Mouse (Mus musculus) ovary, adult 2 months (tissue): ENCODE measurements around the gene Tomm20l. TPM values are rescaled to one million over a fixed set of nuclear protein-coding genes. Genes with fewer than 3 reads are reported as not detected.

Experiments used
- polyA plus RNA-seq: library from polyadenylated mRNA; depleted of rRNA; stranded (reverse); fragments of >200 nt; gene quantifications from 2 replicates; pipeline ENCODE4 v1.2.3, GENCODE M21; 2012; rRNA removed

The Tomm20l gene
- polyA plus RNA-seq, result not detected in 2 replicates

GRCm38 (mm10) chr12:71111331-71111730 lies at the start of gene Tomm20l:
Gene Tomm20l, plus strand, starts transcription at chr12:71111428.

GRCm38 (mm10) chr12:71136130-71136973 lies 25.1 kb downstream of the Tomm20l start, which contains the start of the genes Timm9 and 2700049A03Rik:
Gene Timm9, minus strand, starts transcription at chr12:71136684.
Gene 2700049A03Rik, plus strand, starts transcription at chr12:71136848.

Other genes with a start within 250 kb of the Tomm20l start
- 9.5 and 12.2 TPM in 2 replicates for gene Actr10, start 173.6 kb upstream of the Tomm20l start, polyA plus RNA-seq
- 12.2 and 13.7 TPM in 2 replicates for gene Psma3, start 136.8 kb upstream of the Tomm20l start, polyA plus RNA-seq
- 2.2 and 2.5 TPM in 2 replicates for gene Arid4a, start 95.4 kb upstream of the Tomm20l start, polyA plus RNA-seq
- 12.1 and 14.0 TPM in 2 replicates for gene Timm9, start 25.3 kb downstream of the Tomm20l start, polyA plus RNA-seq
- 4.0 and 4.3 TPM in 2 replicates for gene 2700049A03Rik, start 25.4 kb downstream of the Tomm20l start, polyA plus RNA-seq
- gene Dact1, start 198.5 kb downstream of the Tomm20l start, polyA plus RNA-seq, result 16.6 and 21.5 TPM in 2 replicates